Mouse (Mus musculus) layer of hippocampus, adult 6 months (tissue): ENCODE data around the gene Zrsr2. TPM values are rescaled to one million over a fixed set of nuclear protein-coding genes. Genes with fewer than 3 reads are reported as not detected.

Experiments used
- long read RNA-seq, 2 experiments: library from polyadenylated mRNA; unstranded; transcript quantifications; one replicate each; pipeline ENCODE4 v2.0.0; 2019 to 2020
- polyA plus RNA-seq: library from polyadenylated mRNA; unstranded; fragments of <200 nt; fragmentation: Nextera tagmentation; gene quantifications from 2 replicates; pipeline ENCODE4 v1.2.3, GENCODE M21; 2021

Gene Zrsr2
- polyA plus RNA-seq = 104 and 118 TPM in 2 replicates
- long read RNA-seq, experiment 1, transcript Zrsr2-201 (5 exons, 3,867 nt) = major isoform, 19 of 76 reads
- long read RNA-seq, experiment 1, partial matches to known transcripts = 43 of 76 reads
- long read RNA-seq, experiment 1, other reads (novel, unspliced or antisense) = 13 of 76 reads
- long read RNA-seq, experiment 2, transcript Zrsr2-208 (6 exons, 460 nt) = minor isoform, 6 of 197 reads
- long read RNA-seq, experiment 2, transcript Zrsr2-201 (5 exons, 3,867 nt) = major isoform, 134 of 197 reads
- long read RNA-seq, experiment 2, partial matches to known transcripts = 8 of 197 reads
- long read RNA-seq, experiment 2, other reads (novel, unspliced or antisense) = 46 of 197 reads

GRCm38 (mm10) chrX:163958467-163958875, at the start of gene Zrsr2:
Zrsr2 (minus strand) TSS chrX:163958661.

GRCm38 (mm10) chrX:163908337-163909250, 49.9 kb downstream of the Zrsr2 start, which contains the start of gene Ap1s2:
Ap1s2 (plus strand) TSS chrX:163909017.

Other genes with a start within 250 kb of the Zrsr2 start
- gene Rnf138rt1, start 197.3 kb downstream of the Zrsr2 start, polyA plus RNA-seq = 2.2 and 2.5 TPM in 2 replicates
- 44.9 and 46.3 TPM in 2 replicates for gene Ap1s2, start 49.6 kb downstream of the Zrsr2 start, polyA plus RNA-seq
- gene Car5b, start 69.3 kb upstream of the Zrsr2 start, polyA plus RNA-seq = 0.39 and 0.48 TPM in 2 replicates
- 11.8 and 11.9 TPM in 2 replicates for gene Siah1b, start 117.8 kb upstream of the Zrsr2 start, polyA plus RNA-seq
- 3.3 TPM in 1 of 2 replicates, not detected in the other for gene Cltrn, start 130.2 kb upstream of the Zrsr2 start, polyA plus RNA-seq
- gene Ace2, start 180.7 kb upstream of the Zrsr2 start, polyA plus RNA-seq = 0.31 and 0.48 TPM in 2 replicates